Mouse (Mus musculus) brown adipose tissue, adult 24 weeks (tissue): ENCODE data around the gene Pigp. TPM values are rescaled to one million over a fixed set of nuclear protein-coding genes. Genes with fewer than 3 reads are reported as not detected.
A peak's percentile ranks its signal among the peaks of the same experiment; 100 is the strongest.
"Not testable (repeated sequence)": the region's sequence is repeated elsewhere in the genome, so short reads cannot be mapped to it uniquely, and the experiment has no call there.

Source experiments
- H3K27ac ChIP-seq: fragments of 200-500 bp; replicated peaks from 2 replicates; pipeline ENCODE4 v1.5.1; 2012; ENCODE audit warnings: low read depth, mild to moderate bottlenecking, low read length
- H3K4me1 ChIP-seq: fragments of 200-500 bp; 2 replicates; pipeline ENCODE4 v1.6.1; 2012; ENCODE audit warnings: low read length, mixed read lengths; ENCODE audit not compliant: control insufficient read depth, insufficient read depth, insufficient read length
- H3K4me3 ChIP-seq: fragments of 200-500 bp; 2 replicates; pipeline ENCODE4 v1.5.1; 2012; ENCODE audit warnings: low read depth, mild to moderate bottlenecking, low read length, moderate library complexity; ENCODE audit not compliant: insufficient read depth
- polyA plus RNA-seq: library from polyadenylated mRNA; stranded (reverse); fragments of >200 nt; gene quantifications from 2 replicates; pipeline ENCODE4 v1.2.4, GENCODE M21; 2012; ENCODE audit not compliant: missing spikeins, insufficient read depth, insufficient read length

Pigp gene
- polyA plus RNA-seq, 1 experiment: 109 TPM

DNA sequence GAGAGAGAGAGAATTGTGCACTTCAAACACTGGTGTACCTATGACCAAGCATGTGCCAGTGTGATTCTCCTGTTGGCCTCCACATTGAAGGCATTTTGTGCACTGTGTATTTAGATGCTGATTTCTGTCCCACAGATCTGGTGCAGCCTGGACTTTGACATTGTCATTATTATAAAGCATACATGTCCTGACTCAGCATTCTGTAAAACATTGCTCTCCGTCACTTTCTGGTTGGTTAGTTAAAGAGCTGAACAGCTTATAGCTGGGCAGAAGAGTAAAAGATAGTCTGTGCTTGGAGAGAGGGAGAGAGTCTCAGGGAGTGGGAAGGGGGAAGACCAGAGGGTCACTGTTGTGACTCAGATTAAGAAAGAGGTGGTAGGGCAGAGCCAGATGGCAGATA, 25.9 kb downstream of the Pigp start:
- Histone ChIP-seq H3K4me1 (no peaks in the 10 kb centered on the region), H3K4me3 (no peak overlapping the region), H3K27ac (no peak overlapping the region)

DNA sequence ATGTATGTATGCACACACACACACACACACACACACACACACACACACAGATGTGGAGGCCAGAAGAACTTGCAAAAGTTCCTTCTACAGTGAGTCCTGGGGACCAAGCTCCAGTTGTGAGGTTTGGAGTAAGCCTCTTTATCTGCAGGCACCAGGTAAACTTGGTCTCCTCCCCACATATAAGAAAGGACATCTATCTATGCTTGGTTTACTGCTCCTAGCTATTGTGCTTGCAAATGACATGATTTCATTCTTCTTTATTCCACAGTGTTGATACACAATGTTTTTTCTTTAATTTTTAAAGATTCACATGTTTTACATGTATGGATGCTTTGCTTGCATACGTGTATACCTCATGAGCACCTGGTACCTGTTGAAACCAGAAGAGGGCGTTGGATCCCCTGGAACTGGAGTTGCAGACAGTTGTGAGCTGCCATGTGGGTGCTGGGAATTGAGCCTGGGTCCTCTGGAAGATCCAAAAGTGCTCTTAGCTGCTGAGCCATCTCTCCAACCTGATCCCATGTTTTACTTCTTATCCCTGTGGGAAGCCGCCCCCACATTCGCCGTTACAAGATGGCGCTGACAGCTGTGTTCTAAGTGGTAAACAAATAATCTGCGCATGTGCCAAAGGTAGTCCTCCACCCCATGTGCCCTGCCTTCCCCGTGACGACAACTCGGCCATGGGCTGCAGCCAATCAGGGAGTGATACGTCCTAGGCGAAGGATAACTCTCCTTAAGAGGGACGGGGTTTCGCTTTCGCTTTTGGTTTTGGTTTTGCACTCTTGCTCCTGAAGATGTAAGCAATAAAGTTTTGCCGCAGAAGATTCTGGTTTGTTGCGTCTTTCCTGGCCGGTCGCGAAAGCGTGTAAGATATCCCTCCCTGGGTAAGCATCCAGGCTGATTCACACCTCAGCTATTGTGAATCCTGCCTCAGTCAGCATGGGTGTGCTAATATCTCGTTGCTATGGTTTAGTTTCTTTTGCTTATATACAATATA, 32.2 kb downstream of the Pigp start:
- not testable (repeated sequence) for H3K27ac ChIP-seq, H3K4me3 ChIP-seq, H3K4me1 ChIP-seq

DNA sequence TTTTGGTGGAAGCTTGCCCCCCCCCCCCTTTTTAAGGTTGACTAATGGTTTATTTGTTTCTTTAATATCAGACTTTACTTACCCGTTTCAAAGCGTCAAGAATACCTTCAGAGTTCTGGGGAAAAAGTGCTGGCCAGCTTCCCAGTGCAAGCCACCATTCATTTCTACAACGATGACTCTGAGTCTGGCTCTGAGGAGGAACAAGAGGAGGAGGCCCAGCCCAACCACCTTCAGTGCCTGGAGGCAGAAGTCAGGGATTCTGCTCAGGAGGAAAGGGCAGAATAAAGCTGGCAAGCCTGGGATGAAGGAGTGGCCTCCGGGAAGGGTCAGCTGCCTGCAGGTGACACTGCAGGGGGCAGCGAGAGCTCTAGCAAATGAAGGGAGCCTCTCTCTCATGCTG, 36.0 kb downstream of the Pigp start:
- no peak overlapping the region for H3K27ac ChIP-seq
- no peaks in the 10 kb centered on the region for H3K4me1 ChIP-seq
- H3K4me3 ChIP-seq: no peak overlapping the region

DNA sequence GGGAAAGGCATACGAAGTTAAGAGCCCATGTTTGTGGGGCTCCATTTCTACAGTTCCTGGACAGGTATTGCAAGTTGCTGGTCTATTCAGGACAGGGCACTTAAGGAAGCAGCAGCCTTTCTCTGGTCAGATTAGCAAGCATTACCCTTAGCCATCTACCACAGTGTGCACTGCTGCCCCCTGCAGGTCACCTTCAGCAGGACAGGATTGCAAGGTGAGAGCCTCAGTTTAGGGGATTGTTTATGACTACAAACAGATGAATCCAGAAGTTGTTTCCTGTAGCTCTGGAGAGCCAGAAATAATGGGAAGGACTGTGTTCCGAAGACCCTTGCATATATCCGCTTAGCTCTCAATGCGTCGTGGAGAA, 39.8 kb downstream of the Pigp start:
- no peak overlapping the region for H3K4me3 ChIP-seq
- no peaks in the 10 kb centered on the region for H3K4me1 ChIP-seq
- H3K27ac ChIP-seq: no peak overlapping the region

DNA sequence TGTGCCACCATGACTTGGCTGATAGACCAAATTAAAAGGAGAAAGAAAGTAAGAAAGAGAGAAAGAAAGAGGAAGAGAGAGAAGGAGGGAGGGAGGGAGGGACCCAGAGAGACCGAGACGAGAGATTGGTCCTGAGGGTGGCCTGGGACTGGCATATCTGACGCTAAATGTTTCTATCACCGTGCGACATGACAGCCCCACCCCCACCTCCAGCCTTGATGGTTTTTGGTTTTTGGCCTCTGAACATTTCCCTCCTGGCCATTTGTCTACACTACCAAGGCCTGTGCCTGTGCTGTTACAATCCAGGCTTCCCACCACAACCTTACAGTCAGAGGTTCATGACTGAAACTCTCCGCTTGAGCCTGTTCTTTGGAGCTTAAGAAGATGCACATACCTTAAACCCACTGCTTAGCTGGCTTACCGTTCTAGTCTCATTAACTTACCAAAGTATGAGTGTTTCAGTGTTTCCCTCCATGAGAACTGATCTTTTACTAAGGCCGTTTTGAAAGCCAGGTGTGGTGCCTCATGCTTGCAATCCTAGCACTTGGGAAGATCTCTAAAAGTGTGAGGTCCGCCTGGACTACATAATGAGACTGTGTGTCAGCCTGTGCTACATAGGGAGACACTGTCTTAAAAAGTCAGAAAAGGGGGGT, 40.3 kb downstream of the Pigp start:
- Histone ChIP-seq H3K4me1 (no peaks in the 10 kb centered on the region), H3K27ac (no peak overlapping the region)

DNA sequence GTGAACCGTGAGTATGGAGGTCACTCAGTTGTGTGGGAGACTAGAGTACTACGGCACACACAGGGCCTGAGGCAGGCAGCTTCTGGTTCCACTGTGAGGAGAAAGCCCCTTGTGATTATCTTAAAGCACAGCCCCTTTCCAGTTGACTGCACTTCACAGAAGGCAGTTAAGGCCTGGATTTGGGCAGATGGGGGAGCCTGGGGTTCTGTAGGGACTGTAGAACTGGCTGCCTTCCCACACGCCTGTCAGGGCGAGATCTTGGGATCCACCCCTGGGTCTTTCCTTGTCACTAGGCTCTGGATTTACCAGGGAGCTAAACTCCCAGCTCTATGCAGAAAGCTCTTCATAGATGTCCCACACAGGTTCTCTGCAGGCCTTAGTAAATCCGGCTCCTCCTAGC, 41.2 kb downstream of the Pigp start:
- Histone ChIP-seq H3K4me3 (no peak overlapping the region), H3K27ac (no peak overlapping the region), H3K4me1 (no peaks in the 10 kb centered on the region)

More for the DNA sequence above, 40.3 kb downstream of the Pigp start:
- H3K4me3 ChIP-seq: no peak overlapping the region

DNA sequence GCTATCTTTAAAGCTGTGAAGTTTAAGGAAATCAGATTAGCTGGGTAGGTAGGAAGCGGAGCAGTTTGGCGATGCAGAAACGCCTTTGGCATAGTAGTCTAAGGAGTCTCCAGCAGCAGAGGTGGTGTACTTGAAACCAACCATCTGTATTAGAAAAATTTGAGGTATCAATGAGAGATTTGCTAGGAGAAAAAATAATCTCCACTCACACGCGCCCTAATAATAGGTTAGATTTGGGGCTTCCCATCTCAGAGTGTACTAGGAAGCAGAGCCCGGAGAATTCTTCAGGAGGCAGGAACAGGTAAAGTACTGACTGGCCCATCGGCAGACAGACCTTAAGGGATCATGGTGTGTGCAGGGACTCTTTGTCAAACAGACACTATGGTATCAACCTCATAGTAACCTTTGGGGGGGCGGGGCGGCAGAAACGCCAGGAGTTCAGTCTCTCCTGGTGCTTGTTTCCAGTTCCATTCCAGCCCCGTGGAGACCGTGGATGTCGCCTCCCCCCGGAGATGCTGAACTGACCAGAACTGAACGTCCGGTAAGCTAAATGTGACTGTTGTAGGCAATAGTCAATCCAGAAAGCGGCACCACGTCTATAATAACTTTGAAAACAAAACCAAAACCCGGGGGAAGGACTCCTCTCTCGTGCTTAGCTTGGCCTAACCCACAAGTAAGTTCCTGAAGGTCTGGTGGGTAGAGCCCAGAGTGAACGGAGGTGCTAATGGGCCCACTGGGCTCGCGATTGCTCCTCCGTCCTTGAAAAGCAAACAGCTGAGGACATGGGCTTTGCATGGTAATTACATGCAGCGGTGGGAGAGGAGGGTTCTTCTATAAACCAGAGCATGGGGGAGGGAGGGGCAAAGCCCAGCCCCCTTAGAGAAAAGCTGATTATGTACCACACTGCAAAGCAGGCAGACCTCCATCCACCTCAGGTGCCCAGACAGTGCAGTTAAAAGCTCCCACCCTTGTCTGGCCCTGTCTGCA, 42.5 kb downstream of the Pigp start:
- Histone ChIP-seq H3K4me3 (peak overlapping the region; percentile 83), H3K27ac (peak overlapping the region; percentile 65), H3K4me1 (no peaks in the 10 kb centered on the region)

DNA sequence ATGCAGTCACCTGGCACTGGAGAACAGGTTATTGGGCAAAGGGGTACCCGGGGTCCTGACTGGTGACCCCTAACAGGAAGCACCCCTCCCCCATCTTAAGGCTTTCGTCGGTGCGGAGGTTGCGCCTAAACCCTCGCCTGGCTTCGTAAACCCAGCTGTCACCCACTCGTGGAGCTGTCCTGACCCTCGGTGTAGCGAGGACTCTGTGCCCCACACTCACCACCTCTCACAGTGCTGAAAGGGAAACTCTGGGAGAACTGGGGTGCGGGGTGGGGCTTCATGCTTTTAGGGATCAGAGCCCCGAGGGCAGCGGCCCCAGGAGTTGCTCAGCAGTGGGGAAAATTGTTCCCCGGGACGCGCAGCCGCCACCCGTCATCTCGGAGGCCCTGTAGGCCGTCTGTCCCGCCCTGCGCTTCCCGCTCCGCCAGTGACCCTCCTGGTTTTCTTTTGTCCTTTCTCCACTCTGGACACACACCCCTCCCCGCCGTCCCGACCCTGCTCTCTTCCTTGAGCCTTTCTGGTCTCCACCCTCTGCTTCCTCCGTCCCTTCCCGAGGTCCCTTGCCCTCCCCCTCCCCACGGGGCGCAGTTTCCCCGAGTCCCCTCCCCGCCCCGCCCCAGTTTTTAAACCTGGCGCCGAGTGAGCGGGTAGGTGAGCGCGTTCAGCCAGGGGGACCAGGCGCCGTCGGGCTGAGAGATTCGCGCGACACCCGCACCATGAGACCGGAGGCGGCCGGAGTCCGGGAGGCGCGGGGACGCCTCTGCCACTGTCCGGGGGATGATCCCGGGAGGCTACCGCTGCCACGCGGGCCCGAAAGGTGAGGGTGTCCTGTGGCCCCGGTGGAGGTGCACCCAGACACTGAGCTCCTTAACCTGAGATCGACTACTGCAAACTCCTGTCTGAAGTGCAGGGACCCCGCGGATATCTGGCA, 43.6 kb downstream of the Pigp start, which contains the start of gene Ripply3:
Gene Ripply3 (plus strand): TSS at position 640 of the 931 bp plus-strand sequence.
- H3K27ac ChIP-seq: peak within 1 kb of the TSS; percentile 88
- H3K4me3 ChIP-seq: peak within 1 kb of the TSS; percentile 83
- H3K4me1 ChIP-seq: peaks cover 4% of the 10 kb centered on the region; the same call in 1 of the 2 replicates

DNA sequence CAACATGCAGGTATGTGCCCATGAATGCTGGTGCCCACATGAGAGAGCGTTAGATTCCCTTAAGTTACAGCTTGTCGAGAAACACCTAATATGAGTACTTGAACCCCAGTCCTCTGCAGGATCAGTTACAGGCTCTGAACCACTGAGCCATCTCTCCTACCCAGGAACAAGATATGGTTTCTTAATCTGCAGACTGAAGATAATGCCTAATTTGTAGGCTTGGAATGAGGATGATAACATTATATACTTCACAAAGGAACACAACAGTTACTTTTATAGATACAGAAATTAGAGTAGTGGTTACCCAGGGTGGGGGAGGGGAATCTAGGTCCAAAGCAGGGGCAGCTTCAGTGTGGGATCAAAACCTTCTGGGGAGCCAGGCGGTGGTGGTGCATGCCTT, 45.6 kb downstream of the Pigp start:
- no peak overlapping the region for H3K4me3 ChIP-seq
- no peak overlapping the region for H3K27ac ChIP-seq
- peaks cover 4% of the 10 kb centered on the region; the same call in 1 of the 2 replicates for H3K4me1 ChIP-seq

DNA sequence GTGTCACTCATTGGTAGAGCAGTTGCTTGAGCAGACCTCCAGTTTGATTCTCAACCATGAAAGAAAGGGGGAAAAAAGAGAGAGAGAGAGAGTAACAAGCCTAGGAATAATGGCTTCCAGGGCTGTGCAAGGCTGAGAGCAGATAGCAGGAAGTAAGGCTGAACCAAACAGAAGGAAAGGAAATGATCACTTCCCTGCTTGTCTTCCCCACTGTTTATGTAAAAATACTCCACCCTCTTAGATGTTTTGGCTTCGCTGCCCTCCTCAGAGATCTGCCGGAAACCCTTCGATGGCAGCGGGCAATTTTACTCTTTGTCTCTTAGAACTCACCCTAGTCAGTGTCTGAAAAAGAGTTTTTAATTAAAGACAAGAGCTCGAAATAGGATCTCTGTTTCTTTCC, 48.0 kb downstream of the Pigp start:
- H3K27ac ChIP-seq: peak overlapping the region; percentile 41; the same call in 1 of the 2 replicates
- no peak overlapping the region for H3K4me3 ChIP-seq
- peaks cover 4% of the 10 kb centered on the region; the same call in 1 of the 2 replicates for H3K4me1 ChIP-seq

DNA sequence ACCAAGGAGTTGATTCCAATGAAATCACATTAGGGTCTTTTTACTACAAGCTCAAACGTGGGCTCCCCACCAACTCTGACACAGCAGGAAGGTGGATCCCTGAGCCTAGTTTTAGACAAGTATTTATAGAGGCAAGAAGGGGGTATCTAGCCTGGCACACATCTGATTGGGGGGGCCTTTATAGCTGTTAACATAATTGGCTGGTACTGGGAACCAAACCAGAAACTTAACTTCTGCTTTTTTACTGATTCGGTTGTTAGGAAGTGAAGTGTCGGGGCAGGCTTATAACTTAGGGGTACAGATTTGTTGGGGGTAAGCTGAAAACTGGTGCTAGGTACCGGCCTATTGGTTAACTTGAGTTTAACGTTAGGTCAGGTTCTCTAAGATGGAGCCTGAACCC, 51.4 kb downstream of the Pigp start:
- peaks cover 4% of the 10 kb centered on the region; the same call in 1 of the 2 replicates for H3K4me1 ChIP-seq
- H3K27ac ChIP-seq: no peak overlapping the region
- H3K4me3 ChIP-seq: no peak overlapping the region

DNA sequence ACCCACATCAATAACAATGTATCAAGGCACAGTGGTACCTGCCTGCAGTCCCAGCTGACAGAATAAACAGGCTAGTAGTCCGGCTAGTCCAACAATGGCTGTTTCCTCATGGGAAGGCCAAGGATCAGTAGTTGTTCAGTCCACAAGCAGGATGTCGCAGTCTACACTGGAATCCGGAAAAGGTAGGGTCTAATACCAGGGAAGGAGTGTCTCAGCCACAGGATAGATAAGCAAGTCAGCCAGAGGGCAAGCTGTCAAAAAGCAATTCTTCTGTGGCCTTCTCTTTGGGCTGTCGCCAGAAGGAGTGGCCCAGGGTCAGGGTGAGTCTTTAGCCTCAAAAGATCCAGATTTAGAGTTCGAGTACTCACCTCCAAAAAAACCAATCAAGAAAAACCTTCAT, 53.9 kb downstream of the Pigp start:
- Histone ChIP-seq H3K27ac (peak overlapping the region; percentile 88), H3K4me1 (no peaks in the 10 kb centered on the region), H3K4me3 (no peak overlapping the region)

DNA sequence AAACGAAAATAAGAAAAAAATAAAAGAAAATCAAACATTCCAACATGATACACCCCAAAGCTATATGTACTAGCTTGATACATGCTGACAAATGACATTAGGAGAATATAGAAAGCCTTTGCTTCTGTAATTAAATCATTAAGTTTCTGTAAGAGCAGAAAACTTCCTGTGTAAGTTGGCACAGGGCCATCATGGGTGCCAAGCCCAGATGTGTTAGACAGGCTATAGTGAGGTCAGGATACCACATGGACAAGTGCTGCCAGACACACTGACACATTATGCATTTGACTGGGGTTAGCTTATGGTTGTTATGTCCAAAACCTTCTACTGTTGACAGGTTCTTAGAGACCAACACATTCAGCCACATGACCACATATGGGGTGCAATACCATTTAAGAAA, 56.4 kb downstream of the Pigp start:
- Histone ChIP-seq H3K4me3 (no peak overlapping the region), H3K4me1 (no peaks in the 10 kb centered on the region)

DNA sequence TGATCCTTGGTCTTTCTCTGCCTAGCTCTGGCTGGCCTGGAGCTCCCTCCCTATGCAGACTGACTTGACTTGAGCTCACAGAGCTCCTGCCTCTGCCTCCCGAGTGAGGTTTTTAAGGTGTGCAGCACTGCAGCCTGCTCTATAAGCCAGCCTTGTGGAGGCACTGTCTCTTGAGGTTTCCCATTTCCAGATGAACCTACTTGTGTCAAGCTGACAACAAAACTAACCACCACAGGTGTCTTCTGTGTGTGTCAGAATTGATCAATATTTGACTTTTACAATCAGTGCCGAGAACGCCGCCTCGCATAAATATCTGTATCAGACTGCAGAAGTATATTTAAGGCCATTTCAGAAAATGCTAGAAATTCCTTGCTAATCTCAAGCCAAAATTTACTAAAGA, 57.0 kb downstream of the Pigp start:
- Histone ChIP-seq H3K27ac (no peak overlapping the region), H3K4me1 (no peaks in the 10 kb centered on the region)

More for the DNA sequence above, 56.4 kb downstream of the Pigp start:
- H3K27ac ChIP-seq: no peak overlapping the region

More for the DNA sequence above, 57.0 kb downstream of the Pigp start:
- H3K4me3 ChIP-seq: no peak overlapping the region
